Mouse (Mus musculus): ENCODE data around the gene Mthfsl. TPM values are rescaled to one million over a fixed set of nuclear protein-coding genes. Genes with fewer than 3 reads are reported as not detected.
"Not testable (repeated sequence)": the region's sequence is repeated elsewhere in the genome, so short reads cannot be mapped to it uniquely, and the experiment has no call there.

Gene Mthfsl
- polyA plus RNA-seq, 1 experiment from 2014 or later = 42.9 TPM

GRCm38 (mm10) chr9:88718140-88718539 lies 2.0 kb downstream of the Mthfsl start:
- not testable (repeated sequence) for H3K9me3 ChIP-seq; ATAC-seq (ENCODE audit: low FRiP score, low read depth); H3K27ac ChIP-seq; H3K36me3 ChIP-seq; H3K27me3 ChIP-seq; H3K4me3 ChIP-seq; H3K4me1 ChIP-seq; H3K9ac ChIP-seq; H3K4me2 ChIP-seq (replicated peaks)
- WGBS = 41% methylated on average over 2 of the region's 2 CpGs

GRCm38 (mm10) chr9:88714515-88714914 lies 5.6 kb downstream of the Mthfsl start:
- H3K4me3 ChIP-seq; H3K9ac ChIP-seq; H3K4me1 ChIP-seq; H3K27ac ChIP-seq; H3K4me2 ChIP-seq (replicated peaks); ATAC-seq (ENCODE audit: low FRiP score, low read depth); H3K9me3 ChIP-seq; H3K27me3 ChIP-seq; H3K36me3 ChIP-seq: not testable (repeated sequence)
- 84% methylated on average over 5 of the region's 5 CpGs for WGBS

GRCm38 (mm10) chr9:88712164-88712749 lies 7.8 kb downstream of the Mthfsl start:
- H3K4me3 ChIP-seq; H3K9me3 ChIP-seq; H3K4me1 ChIP-seq; H3K4me2 ChIP-seq (replicated peaks); H3K27me3 ChIP-seq; ATAC-seq (ENCODE audit: low FRiP score, low read depth); H3K9ac ChIP-seq; H3K27ac ChIP-seq; H3K36me3 ChIP-seq: not testable (repeated sequence)
- WGBS = 78% methylated on average over 3 of the region's 3 CpGs

- 89% methylated on average over 4 of the region's 5 CpGs for WGBS
- not testable (repeated sequence) for H3K36me3 ChIP-seq; H3K9ac ChIP-seq; H3K4me2 ChIP-seq (replicated peaks); H3K4me3 ChIP-seq; H3K9me3 ChIP-seq; H3K27ac ChIP-seq; ATAC-seq (ENCODE audit: low FRiP score, low read depth); H3K27me3 ChIP-seq; H3K4me1 ChIP-seq
Observed at GRCm38 (mm10) chr9:88710910-88711438, 9.1 kb downstream of the Mthfsl start.

GRCm38 (mm10) chr9:88710439-88710838 lies 9.7 kb downstream of the Mthfsl start:
- not testable (repeated sequence) for H3K4me3 ChIP-seq; H3K9me3 ChIP-seq; H3K27ac ChIP-seq; H3K36me3 ChIP-seq; H3K4me1 ChIP-seq; H3K9ac ChIP-seq; H3K4me2 ChIP-seq (replicated peaks); H3K27me3 ChIP-seq; ATAC-seq (ENCODE audit: low FRiP score, low read depth)
- WGBS = 86% methylated on average over 2 of the region's 2 CpGs

GRCm38 (mm10) chr9:88709794-88710193 lies 10.3 kb downstream of the Mthfsl start:
- H3K27me3 ChIP-seq; H3K4me3 ChIP-seq; H3K4me1 ChIP-seq; H3K36me3 ChIP-seq; H3K27ac ChIP-seq; H3K4me2 ChIP-seq (replicated peaks); ATAC-seq (ENCODE audit: low FRiP score, low read depth); H3K9me3 ChIP-seq; H3K9ac ChIP-seq: not testable (repeated sequence)
- WGBS = 92% methylated on average over 5 of the region's 5 CpGs

GRCm38 (mm10) chr9:88709304-88709703 lies 10.8 kb downstream of the Mthfsl start:
- WGBS = 90% methylated on average over 6 of the region's 6 CpGs
- Histone ChIP-seq H3K4me3 (no peak overlapping the region), H3K36me3 (no peaks in the 10 kb centered on the region)

GRCm38 (mm10) chr9:88706700-88707099 lies 13.4 kb downstream of the Mthfsl start:
- no peak overlapping the region for H3K27ac ChIP-seq
- no peak overlapping the region for H3K9ac ChIP-seq
- H3K4me2 ChIP-seq (replicated peaks) = no peak overlapping the region
- no peak for ATAC-seq (ENCODE audit: low FRiP score, low read depth)
- no peaks in the 10 kb centered on the region for H3K36me3 ChIP-seq
- no peaks in the 10 kb centered on the region for H3K4me1 ChIP-seq
- 49% methylated on average over 4 of the region's 4 CpGs for WGBS
- H3K27me3 ChIP-seq = no peaks in the 10 kb centered on the region
- no peaks in the 10 kb centered on the region for H3K9me3 ChIP-seq
- no peak overlapping the region for H3K4me3 ChIP-seq

More at GRCm38 (mm10) chr9:88709304-88709703, 10.8 kb downstream of the Mthfsl start:
- ATAC-seq (ENCODE audit: low FRiP score, low read depth) = no peak
- Histone ChIP-seq H3K9me3 (no peaks in the 10 kb centered on the region), H3K4me1 (no peaks in the 10 kb centered on the region), H3K9ac (no peak overlapping the region), H3K4me2 (replicated peaks) (no peak overlapping the region), H3K27ac (no peak overlapping the region), H3K27me3 (no peaks in the 10 kb centered on the region)

- H3K27ac ChIP-seq; H3K9me3 ChIP-seq; H3K4me2 ChIP-seq (replicated peaks); H3K4me3 ChIP-seq; ATAC-seq (ENCODE audit: low FRiP score, low read depth); H3K36me3 ChIP-seq; H3K9ac ChIP-seq; H3K4me1 ChIP-seq; H3K27me3 ChIP-seq: not testable (repeated sequence)
- 81% methylated on average over 8 of the region's 8 CpGs for WGBS
Observed at GRCm38 (mm10) chr9:88705157-88705556, 14.9 kb downstream of the Mthfsl start.

- ATAC-seq (ENCODE audit: low FRiP score, low read depth); H3K27ac ChIP-seq; H3K36me3 ChIP-seq; H3K27me3 ChIP-seq; H3K4me2 ChIP-seq (replicated peaks); H3K4me3 ChIP-seq; H3K9ac ChIP-seq; H3K9me3 ChIP-seq; H3K4me1 ChIP-seq: not testable (repeated sequence)
- WGBS = 56% methylated on average over 1 of the region's 2 CpGs
Observed at GRCm38 (mm10) chr9:88698746-88699145, 21.4 kb downstream of the Mthfsl start.

- H3K27me3 ChIP-seq; H3K4me1 ChIP-seq; H3K4me3 ChIP-seq; H3K27ac ChIP-seq; H3K36me3 ChIP-seq; ATAC-seq (ENCODE audit: low FRiP score, low read depth); H3K9ac ChIP-seq; H3K4me2 ChIP-seq (replicated peaks); H3K9me3 ChIP-seq: not testable (repeated sequence)
- 82% methylated on average over 2 of the region's 2 CpGs for WGBS
Observed at GRCm38 (mm10) chr9:88691307-88691706, 28.8 kb downstream of the Mthfsl start.

GRCm38 (mm10) chr9:88689451-88689850 lies 30.6 kb downstream of the Mthfsl start:
- H3K9me3 ChIP-seq; H3K36me3 ChIP-seq; H3K4me1 ChIP-seq; H3K4me3 ChIP-seq; H3K9ac ChIP-seq; ATAC-seq (ENCODE audit: low FRiP score, low read depth); H3K27ac ChIP-seq; H3K4me2 ChIP-seq (replicated peaks); H3K27me3 ChIP-seq: not testable (repeated sequence)
- WGBS = 74% methylated on average over 3 of the region's 3 CpGs

GRCm38 (mm10) chr9:88686719-88687118 lies 33.4 kb downstream of the Mthfsl start:
- H3K9ac ChIP-seq; H3K27ac ChIP-seq; H3K4me3 ChIP-seq; H3K9me3 ChIP-seq; H3K27me3 ChIP-seq; ATAC-seq (ENCODE audit: low FRiP score, low read depth); H3K36me3 ChIP-seq; H3K4me2 ChIP-seq (replicated peaks); H3K4me1 ChIP-seq: not testable (repeated sequence)
- WGBS = 96% methylated on average over 1 of the region's 1 CpGs
